Mouse (Mus musculus): ENCODE measurements around the gene Ccdc155.
"Not testable (repeated sequence)": the region's sequence is repeated elsewhere in the genome, so short reads cannot be mapped to it uniquely, and the experiment has no call there.

Ccdc155 gene

GRCm38 (mm10) chr7:45189600-45189999, 15.1 kb downstream of the Ccdc155 start:
- DNase-seq = no peak

GRCm38 (mm10) chr7:45185921-45186320, 18.8 kb downstream of the Ccdc155 start:
- no peak for DNase-seq

GRCm38 (mm10) chr7:45183672-45184071, 21.0 kb downstream of the Ccdc155 start:
- no peak for DNase-seq

- peak; percentile 22 to 39 for DNase-seq
Measured at GRCm38 (mm10) chr7:45182606-45183005, 22.1 kb downstream of the Ccdc155 start.

GRCm38 (mm10) chr7:45182199-45182601, 22.5 kb downstream of the Ccdc155 start:
- peak; percentile 92 to 93 for DNase-seq

- DNase-seq = no peak
Measured at GRCm38 (mm10) chr7:45181540-45181939, 23.2 kb downstream of the Ccdc155 start.

GRCm38 (mm10) chr7:45180896-45181477, 23.7 kb downstream of the Ccdc155 start, which contains the start of gene Pth2:
Gene Pth2, plus strand, starts transcription at chr7:45180995.
- DNase-seq = no peak

- DNase-seq = no peak
Measured at GRCm38 (mm10) chr7:45179469-45179868, 25.2 kb downstream of the Ccdc155 start, which contains the start of gene Gfy. Gene Gfy, minus strand, starts transcription at chr7:45179569.

GRCm38 (mm10) chr7:45178550-45178949, 26.1 kb downstream of the Ccdc155 start:
- DNase-seq = no peak

- DNase-seq = no peak
Measured at GRCm38 (mm10) chr7:45176356-45176755, 28.3 kb downstream of the Ccdc155 start.

GRCm38 (mm10) chr7:45175929-45176328, 28.8 kb downstream of the Ccdc155 start:
- DNase-seq = no peak

- DNase-seq = no peak
Measured at GRCm38 (mm10) chr7:45175398-45175797, 29.3 kb downstream of the Ccdc155 start.

- no peak for DNase-seq
Measured at GRCm38 (mm10) chr7:45174567-45175280, 30.0 kb downstream of the Ccdc155 start.

GRCm38 (mm10) chr7:45173772-45174171, 30.9 kb downstream of the Ccdc155 start:
- DNase-seq = not testable (repeated sequence)

- no peak for DNase-seq
Measured at GRCm38 (mm10) chr7:45172974-45173373, 31.7 kb downstream of the Ccdc155 start.

- no peak for DNase-seq
Measured at GRCm38 (mm10) chr7:45169495-45169894, 35.2 kb downstream of the Ccdc155 start.

- no peak for DNase-seq
Measured at GRCm38 (mm10) chr7:45168656-45169055, 36.0 kb downstream of the Ccdc155 start.

GRCm38 (mm10) chr7:45167761-45168445, 36.8 kb downstream of the Ccdc155 start:
- DNase-seq = no peak

- DNase-seq = no peak
Measured at GRCm38 (mm10) chr7:45166950-45167401, 37.7 kb downstream of the Ccdc155 start.

GRCm38 (mm10) chr7:45165701-45166100, 39.0 kb downstream of the Ccdc155 start:
- DNase-seq = no peak

GRCm38 (mm10) chr7:45164833-45165232, 39.9 kb downstream of the Ccdc155 start:
- DNase-seq = no peak

GRCm38 (mm10) chr7:45163735-45164490, 40.8 kb downstream of the Ccdc155 start, which contains the start of gene Slc17a7:
Gene Slc17a7, plus strand, starts transcription at chr7:45163949.
- peak in 1 of 2 experiments; percentile 34 for DNase-seq
